Mouse (Mus musculus) spleen, adult 12 weeks (tissue): ENCODE measurements at regions not wholly inside any gene's neighbourhood (a gene's known extent, or its start where the extent isn't known, plus 50 kb on each side); places are given as distances from the start of the nearest gene placed in this dataset.

Experiments
- DNase-seq: peaks from one replicate; pipeline ENCODE4 v3.0.0; 2022; ENCODE audit warnings: low spot score

- no peak for DNase-seq
These were observed 61.6 kb upstream of the 4931429L15Rik start for GRCm38 (mm10) chr9:46381342-46381741.

GRCm38 (mm10) chr9:46379453-46379852 lies 59.7 kb upstream of the 4931429L15Rik start:
- DNase-seq, result no peak

- DNase-seq, result no peak
These were observed 58.6 kb upstream of the 4931429L15Rik start for GRCm38 (mm10) chr9:46378339-46378738.
